Mouse (Mus musculus) E14TG2a.4 (cell line): ENCODE results near the gene C2cd4b.

Source experiments
- CTCF ChIP-seq: conservative IDR thresholded peaks from 2 replicates; pipeline ENCODE4 v1.5.1; 2014; ENCODE audit warnings: low read length
- NANOG ChIP-seq: IDR thresholded peaks from 2 replicates; pipeline ENCODE4 v1.6.1; 2014; ENCODE audit warnings: borderline replicate concordance, low read length, mixed read lengths
- POU5F1 ChIP-seq: IDR thresholded peaks from 2 replicates; pipeline ENCODE4 v1.6.1; 2014; ENCODE audit warnings: low read length, borderline replicate concordance

DNA sequence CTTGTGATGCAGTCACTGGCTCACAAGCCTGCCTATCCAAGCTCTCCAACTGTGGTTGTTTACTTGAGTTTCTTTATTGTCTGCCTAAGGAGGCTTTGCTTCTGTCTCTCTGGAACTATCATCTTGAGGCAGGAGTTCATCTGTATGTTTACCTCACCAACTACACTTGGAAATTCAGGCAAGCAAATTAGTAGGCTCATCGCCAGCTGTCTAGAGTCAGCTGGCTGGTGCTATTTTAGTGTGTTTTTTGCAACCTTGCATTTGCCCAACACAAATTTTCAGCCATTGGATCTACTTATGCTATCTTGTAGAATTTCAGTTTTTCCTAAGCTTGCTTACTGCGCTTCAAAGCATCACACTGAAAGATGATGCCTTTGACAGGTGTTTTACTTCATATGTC is 18.0 kb upstream of the C2cd4b start:
- TF ChIP-seq CTCF (no peak), POU5F1 (no peak), NANOG (no peak)
